Mouse (Mus musculus) thymus, postnatal 4 days (tissue): ENCODE results near the gene Htra2.

Experiments used
- DNase-seq: peaks from one replicate; pipeline ENCODE4 v3.0.0; 2021

Gene Htra2

DNA sequence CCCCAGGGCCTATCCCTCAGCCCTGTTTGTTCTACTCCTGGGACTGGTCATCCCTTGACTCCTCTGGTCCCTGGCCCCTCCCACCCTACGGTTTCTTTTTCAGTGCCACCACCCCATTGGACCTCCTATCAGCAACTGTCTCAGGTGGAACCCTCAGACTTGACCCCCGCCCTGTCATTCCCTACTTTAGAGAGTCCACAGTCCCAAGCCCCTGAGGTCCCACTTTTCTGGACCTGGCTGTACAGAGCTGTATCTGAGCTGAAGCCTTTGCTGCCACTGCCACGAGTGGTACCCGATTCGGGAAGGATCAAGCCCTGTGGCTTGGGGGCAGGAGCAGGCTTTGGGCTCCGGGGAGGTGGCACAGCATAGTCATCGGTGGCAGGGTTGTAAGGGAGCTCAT, 24.0 kb downstream of the Htra2 start:
- no peak for DNase-seq

DNA sequence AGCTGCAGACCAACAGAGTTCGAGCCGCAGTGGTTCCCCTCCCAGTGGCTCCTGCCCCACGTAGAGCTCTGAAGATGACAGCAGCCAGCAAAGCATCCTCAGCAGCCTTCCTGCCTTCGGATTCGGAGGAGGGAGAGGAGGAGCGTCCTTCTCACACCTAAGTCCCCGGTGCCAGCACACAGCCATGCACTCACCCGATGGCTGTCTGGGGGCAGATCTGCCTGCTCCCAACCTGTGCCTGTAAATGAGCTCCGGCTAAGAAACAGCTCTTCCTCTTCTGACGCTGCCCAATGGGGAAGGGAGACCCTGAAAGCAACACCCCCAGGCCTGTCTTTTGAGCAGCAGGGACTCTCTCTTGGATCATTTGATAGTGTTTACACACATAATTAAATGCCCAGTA, 25.3 kb downstream of the Htra2 start:
- DNase-seq, result no peak

DNA sequence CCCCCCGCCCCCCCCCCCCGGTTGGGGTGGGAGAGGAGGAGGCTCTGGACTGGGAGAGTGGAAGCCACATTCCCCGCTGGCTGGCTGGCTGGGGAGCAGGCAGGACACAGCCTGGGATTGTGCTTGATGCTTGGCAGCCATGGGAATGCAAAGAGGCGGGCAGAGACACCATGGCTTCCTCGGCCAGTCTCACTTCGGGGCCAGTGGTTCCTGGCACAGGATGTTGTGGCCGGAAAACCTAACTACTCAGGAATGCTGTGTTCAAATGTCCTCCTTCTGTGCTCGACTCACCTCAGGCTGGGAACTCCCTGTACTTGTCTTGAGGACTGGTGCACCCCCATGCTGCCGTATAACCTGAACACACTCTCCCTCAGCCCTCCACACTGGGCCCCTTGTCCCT, 27.4 kb downstream of the Htra2 start:
- no peak for DNase-seq

DNA sequence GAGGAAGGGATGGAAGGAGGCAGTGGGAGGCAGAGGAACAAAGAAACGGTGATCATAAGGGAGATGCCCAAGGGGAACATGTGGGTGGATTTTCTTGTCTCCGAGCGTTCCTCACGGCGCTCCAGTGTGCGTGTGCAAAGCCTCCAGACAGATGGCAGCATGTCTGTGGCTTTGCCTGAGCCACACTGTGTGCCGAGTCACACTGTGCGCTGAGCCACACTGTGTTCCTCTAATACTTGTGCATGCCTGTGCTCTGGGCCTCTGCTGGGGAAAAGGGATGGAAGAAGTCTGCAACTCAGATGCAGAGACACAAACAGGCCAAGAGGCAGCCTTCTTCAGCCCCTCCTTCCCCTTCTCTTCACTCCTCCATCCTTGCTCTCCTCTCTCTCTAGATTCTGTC, 27.8 kb downstream of the Htra2 start:
- DNase-seq, result no peak

DNA sequence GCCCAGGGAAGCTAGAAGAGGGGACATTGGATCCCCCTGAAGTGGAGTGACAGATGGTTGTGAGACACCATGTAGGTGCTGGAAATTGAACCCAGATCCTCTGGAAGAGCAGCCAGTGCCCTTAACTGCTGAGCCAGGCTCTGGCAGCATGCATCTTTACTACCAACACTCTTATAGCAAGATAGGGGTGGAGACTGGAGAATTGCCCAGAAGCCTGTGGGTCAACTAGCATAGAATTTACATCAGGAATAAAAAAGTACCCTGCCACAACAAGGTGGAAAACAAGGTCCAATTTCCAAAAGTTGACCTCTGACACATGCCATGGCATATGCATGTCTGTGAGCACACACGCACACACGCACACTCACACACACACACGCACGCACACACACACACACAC, 29.9 kb downstream of the Htra2 start:
- no peak for DNase-seq

DNA sequence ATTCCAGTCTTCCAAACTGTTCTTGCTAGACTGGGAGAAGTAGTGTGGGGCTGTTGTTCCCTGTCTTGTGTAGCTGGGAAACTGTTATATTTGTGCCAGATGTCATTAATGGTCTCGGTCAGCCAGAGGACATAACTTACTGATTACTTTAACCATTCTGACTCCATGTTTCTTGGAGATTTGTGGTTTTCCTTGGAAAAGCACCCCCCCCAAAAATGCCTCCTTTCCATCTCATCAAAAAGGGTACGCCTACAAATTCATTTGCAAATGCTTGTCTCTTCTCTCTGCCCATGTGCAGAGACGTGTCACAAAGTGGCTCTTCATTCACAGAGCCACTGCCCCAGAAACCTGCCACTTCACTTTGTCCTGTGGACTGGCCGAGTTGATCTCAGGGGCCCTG, 30.7 kb downstream of the Htra2 start:
- no peak for DNase-seq

DNA sequence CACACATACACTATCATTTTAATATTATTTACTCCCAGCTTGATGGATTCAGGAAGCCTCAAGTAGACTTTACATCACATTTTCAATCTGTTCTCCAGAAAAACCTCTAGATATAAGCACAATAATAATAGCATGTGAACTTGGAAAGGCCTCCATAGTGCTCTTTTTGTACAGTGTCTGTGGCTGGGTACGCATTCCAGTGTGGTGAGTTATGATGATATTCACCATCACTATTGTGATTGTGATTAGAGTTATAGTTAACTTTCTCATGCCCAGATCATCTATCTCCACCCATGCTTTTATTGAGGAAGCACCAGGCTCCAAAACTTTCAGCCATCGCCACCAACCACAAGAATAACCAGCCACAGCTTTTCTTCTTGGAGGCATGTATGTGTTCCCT, 31.3 kb downstream of the Htra2 start:
- no peak for DNase-seq

DNA sequence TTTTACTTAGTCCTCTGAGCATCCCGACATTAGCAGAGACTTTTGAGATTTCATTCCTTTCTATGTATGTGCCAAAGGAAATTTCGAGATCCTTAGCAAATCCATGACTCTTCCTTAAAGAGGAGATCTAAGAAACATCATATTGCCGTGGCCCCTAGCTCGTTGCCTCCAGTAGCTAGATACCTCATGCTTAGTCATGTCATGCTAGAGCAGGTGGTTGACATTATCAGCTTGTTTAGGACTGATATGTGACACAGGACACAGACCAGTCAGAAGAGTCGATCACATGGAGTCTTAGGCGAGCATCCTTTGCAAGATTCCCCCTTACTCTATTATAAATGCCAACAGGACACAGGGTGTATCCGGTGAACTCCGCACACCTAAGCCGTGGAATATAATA, 32.1 kb downstream of the Htra2 start:
- no peak for DNase-seq

DNA sequence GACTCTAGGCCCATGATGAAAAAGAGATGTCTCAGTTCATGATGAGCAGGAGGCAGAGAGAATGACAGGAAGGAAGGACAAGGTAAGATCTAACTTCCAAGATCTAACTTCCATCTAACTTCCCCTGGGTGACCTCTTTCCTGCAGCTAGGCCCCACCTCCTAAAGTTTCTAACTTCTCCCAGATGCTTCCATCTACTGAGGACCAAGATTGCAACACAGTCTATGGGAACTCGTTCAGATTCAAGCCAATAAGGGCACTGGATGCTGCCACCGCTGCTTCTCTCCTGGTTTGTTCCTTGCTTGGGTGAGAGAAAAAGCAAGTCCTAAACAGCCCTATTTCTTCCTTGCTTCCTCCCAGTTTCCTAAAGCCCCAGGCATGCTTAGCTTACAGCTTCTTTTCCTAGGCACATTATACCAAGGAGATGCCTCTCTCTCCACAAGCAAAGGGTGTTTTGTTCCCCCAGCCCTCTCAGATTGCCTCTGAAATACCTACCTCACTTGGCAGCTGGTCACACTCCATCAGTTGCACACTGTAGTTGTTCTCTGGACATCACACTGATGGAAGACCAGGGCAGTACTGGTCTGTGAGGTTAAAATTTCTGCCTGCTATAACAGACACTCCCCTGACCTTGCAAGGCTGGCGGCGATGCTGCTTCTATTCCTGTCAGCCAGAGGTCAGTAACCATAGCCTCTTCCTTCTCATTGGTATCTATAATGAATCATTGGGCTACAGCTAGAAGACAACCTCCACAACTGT, 34.1 kb downstream of the Htra2 start:
- DNase-seq, result no peak

DNA sequence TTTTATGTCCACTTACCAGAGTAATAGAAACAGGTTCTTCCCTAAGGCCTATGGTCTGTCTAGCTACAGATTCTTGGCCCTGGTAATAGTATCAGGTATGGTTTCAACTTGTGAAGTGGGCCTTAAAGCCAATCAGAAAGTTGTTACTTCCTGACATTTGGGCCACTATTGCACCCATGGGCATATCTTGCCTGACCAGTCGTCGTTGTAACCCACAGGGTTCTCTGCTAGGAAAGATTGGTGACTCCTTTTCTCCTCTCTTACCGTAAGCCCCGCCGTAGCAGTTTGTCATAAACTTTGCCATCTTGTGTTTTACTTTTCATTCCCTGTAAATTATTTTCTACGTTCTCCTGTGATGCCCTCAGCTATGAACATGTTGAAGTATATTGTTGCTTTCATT, 35.0 kb downstream of the Htra2 start:
- no peak for DNase-seq

DNA sequence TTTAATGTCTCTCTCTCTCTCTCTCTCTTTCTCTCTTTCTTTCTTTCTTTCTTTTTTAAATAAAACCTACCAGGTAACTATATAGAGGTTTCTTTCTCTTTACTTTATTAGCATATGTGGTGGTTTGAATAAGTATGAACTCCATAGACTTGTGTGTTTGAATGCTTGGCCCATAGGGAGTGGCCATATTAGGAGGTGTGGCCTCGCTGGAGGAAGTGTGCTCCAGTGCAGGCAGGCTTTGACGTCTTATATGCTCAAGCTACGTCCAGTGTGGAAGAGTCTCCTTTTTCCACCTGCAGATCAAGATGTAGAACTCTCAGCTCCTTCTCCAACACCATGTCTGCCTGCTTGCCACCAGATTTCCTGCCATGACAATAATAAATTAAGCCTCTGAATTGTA, 36.0 kb downstream of the Htra2 start:
- no peak for DNase-seq

DNA sequence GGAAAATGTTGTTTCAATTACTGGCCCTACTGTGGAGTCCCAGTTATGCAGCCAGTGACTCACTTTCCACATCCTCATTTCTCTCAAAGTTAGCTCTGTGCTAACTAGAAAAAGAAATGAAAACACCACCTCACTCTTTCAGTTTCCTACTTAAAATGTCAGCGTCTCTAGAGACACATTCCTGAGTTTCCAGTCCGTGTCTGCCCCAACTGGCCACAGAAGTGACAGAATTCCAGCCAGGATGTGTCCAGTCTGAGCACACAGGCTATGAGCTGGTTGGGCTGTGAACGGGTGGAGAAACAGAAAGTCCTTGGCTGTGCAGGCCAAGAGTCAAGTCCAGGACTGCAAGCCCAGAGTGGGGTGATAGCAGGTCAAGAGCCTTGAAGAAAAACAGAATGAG, 37.9 kb downstream of the Htra2 start:
- no peak for DNase-seq

DNA sequence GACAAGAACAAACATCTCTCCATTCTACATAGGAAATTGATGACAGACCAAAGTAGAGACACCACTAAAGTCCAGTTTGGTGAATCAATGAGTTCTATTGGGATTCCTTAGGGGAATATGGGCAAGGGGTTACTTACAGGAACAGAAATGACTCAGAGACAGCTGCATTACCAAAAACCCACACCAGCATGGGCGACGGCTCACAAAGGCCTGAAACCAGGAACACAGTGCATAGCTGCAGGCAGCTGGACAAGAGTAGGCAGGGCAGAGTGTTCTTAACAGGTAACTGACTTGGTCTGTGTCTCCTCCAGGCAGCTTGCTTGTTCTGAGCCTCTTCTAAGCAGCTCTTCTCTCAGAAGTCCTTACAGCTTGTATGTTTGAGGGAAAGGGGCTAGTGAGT, 39.3 kb downstream of the Htra2 start:
- DNase-seq, result no peak

DNA sequence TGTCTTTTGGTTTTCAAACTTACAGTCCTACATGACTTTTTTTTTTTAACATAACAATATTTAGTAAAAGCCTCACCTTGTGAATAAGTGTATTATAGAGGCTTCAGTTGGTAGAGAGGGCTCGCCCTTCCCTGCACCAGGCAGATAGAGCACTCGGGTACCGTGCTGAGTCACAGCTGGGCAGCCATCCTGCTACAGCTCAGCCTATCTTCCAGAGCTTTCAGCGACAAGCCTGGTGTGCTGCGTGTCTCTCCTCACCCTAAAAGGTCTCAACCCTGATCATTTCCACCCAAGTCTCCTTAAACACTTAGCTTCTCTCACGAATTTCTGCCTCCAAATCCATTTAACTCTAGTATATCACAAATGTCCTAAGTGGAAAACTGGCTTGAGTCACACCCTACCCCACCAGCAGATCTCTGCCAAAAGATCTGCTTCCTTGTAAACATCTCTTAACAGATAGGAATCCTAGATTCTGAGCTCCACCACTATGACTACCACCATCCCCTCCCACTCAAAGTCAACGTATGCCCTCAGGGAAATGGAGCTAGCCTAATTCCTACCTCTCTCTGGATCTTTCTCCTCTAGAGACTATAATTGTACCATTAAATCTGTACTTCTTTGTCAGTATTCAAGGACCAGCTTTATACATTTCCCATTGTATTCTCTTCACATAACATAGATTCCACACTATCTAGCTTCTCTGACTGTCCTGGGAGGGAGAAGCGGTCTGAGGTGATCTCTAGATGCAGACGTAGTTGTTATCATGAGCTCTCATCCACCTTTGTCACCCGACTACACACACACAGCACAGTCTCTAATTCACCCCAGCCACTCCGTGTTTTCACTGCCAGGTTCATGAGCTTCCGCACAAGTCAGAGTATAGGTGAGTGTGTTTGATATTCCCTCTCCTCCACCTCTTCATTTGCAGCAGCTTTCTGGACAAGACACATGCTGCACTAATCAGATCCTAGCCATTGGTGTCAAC, 40.3 kb downstream of the Htra2 start:
- no peak for DNase-seq

DNA sequence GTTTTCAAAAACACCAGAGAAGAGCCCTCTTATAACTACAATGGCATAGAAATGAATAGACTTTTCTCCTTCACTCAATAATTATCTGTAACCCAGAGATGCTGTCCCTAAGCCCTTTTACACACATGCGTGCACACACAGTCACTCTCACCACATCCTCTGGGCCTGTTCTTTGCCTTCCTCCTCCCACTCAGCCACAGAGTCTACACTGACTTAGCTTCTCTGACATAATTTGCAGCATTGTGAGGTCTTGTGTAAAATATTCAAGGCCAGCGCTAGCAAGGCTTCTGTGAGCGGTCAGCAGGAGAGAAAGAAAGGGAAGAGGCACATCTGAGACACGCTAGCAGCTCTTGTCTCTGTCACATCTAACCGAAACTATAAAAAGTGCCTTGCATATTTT, 41.6 kb downstream of the Htra2 start:
- DNase-seq, result no peak

DNA sequence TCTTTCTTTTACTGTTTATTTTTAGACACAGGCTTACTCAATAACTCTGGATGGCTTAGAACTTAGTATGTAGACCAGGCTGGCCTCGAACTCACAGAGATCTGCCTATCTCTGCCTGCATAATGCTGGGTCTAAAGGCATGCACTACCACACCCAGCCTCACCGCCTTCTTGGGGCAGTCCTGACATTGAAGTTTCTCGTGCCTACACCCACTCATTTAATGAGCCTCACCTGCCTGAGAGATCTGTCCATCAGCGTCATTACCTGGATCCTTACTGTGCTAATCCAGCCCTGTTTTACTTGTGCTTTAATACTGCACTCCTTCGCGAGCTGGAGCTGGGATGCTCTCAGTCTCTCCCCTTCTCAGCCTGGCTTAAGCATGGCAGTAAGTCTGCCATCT, 43.3 kb downstream of the Htra2 start:
- no peak for DNase-seq

DNA sequence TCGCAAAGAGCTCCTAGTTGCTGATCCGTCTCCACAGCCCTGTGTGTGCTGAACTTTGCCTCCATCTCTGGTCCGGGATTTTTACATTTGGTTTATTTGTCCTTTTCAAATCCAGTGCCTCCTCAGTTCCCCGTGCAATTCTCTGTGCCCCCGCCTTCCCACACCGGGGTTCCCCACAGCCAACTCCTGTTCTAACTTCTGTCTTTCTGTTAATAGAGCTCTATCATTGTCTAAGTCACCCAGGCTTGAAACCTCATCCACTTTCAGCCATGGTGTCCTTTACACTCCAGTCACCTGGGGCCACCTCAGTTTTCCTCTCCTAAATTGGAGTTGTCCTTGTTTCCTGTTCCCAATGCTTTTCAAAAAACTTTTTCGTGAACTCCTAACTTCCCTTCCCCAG, 43.8 kb downstream of the Htra2 start:
- no peak for DNase-seq

DNA sequence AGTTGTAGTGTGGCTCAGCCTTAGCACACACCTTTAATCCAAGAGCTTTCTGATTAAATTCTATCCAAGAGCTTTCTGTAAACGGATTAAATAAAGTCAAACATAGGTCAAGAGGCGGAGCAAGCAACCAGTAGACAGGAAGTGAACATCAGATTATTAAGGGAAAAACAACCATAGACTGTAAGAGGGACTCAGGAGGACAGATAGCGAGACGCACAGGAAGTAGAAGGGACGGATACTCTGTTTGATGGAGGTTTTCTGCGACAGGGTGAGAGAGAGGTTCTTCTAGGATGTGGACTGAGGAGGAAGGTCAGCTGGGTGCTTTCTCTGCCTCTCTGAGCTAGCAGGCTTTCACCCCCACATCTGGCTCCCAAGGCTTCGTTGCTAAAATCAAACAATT, 45.1 kb downstream of the Htra2 start:
- no peak for DNase-seq

DNA sequence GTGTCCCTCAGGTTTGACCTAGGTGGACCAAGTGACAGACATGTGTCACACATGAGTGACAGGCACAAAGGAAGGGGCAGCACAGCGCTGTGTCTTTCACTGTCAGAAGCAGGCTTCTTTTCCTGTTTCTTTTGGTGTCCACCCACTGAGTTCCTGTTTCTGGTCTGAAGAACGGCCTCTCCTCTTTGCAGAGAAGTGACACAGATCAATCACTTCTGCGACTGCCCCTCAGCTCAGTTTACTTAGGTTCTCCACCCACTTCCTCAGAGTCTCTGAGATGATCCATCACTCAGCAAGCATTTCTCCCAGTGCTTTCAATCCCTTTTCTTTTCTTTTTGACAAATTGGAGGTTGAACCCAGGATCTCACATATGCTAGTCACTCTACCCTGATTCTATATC, 46.4 kb downstream of the Htra2 start:
- DNase-seq, result no peak

DNA sequence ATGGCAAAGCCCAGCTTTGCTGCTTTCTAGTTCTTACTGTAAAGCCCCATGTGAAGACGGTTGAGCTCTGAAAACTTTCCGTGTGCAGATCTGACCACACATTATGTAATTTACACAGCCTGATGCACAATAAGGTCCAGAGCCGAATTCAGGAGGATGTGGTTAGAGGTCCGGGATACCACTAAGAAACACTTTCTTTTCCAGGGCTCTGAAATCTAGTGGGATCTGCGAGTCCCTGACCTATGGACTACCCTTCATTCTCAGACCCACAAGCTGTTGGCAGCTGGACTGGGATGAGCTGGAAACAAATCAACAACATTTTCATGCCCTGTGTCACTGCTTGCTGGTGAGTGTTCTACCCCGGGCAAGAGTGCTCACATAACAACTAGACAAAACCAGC, 49.0 kb downstream of the Htra2 start:
- DNase-seq, result no peak

DNA sequence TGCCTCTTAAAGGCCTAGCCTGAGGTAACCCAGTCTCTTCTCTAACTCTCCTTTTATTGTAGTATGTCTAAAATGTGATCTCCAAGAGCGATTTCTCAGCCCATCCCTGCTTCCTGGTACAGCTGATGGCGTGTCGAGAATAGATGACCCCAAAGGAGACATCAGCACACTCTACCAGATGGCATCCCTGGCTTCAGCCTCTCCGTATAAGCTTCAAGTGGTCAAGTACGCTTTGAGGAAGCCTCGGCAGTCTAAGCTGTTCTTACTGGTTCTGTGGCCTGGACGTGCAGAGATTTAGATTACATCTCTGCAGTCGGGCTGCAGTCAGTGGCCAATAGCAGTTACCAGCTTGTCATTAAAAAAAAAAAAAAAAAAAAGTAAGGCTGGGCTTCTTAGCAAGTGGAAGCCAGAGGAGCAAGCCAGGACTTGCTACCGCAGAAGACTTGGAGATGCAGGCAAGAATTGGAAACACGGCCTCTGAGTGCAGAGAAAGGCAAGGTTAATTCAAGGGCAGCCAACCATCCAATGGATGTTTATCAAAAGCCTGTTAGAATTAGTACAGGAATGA, 49.5 kb downstream of the Htra2 start:
- no peak for DNase-seq

DNA sequence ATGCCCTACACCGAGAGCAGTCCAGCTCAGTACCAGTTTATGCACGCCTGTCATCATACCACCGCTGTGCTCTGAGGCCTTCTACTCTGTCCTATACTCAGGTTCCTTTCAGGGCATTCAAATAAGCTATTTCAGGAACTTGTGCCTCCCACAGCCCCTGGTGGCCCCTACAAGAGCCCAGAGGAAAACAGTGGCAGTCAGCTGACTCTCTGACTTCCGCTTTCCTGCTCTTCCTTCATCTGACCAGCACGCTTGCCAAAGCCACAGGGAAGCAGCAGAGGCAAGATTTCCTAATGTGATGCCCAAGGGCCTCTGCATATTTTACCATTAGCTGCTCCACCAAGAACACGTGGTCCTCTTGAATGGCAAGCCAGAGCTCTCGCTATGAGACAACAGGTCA, 50.2 kb downstream of the Htra2 start:
- peak; percentile 26 for DNase-seq

DNA sequence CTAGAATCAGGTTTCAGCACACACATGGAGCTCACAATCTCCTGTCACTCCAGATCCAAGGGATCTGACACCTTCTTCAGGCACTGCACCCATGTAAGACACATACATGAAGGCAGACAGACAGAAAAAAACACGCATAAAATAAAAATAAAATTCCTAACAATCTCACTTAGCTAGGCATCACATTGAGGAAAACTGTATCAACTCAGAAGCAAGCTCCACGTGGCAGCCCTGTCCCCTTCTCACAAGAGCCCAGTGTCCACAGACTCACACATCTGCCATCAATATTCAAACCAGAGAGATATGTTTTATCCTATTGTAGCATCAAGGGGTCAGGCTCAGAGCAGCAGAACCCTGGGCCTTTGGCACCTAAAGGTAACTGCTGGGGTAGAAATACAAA, 50.8 kb downstream of the Htra2 start:
- DNase-seq, result no peak

DNA sequence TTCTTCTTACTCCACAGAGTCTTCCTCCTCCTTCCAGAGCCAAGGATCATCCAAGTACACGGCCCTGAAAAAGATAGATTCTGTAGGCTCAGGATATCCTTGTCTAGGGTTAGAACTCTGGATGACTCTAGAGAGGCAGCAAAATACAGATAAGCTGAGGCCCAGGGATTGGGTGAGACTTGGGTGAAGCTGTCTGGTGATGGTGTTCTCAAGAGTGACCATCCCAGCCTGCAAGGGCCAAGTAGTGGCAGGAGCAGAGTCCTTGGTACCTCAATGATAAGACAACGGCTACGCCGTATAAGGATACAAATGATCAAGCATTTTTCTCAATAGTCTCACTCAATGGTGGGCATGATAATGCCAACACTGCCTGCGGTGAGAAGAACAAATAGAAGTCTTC, 51.2 kb downstream of the Htra2 start:
- no peak for DNase-seq
